Mouse (Mus musculus) small intestine, adult 2 months (tissue): Measurements from ENCODE around the gene Csnk1g2. TPM values are rescaled to one million over a fixed set of nuclear protein-coding genes. Genes with fewer than 3 reads are reported as not detected.

Experiments used
- H3K27ac ChIP-seq: fragments of 200-500 bp; 2 replicates; pipeline ENCODE4 v1.5.1; 2012; ENCODE audit warnings: low read depth, low read length, control low read depth, inconsistent platforms; ENCODE audit not compliant: insufficient read depth
- H3K27me3 ChIP-seq: fragments of 200-500 bp; 2 replicates; pipeline ENCODE4 v1.6.1; 2012; ENCODE audit warnings: mild to moderate bottlenecking, moderate library complexity, low read length, inconsistent platforms; ENCODE audit not compliant: control insufficient read depth, insufficient read depth
- H3K36me3 ChIP-seq: fragments of 200-500 bp; 2 replicates; pipeline ENCODE4 v1.6.1; 2012; ENCODE audit warnings: mild to moderate bottlenecking, low read length, control low read depth, inconsistent platforms; ENCODE audit not compliant: control insufficient read depth, insufficient read depth
- H3K4me1 ChIP-seq: fragments of 200-500 bp; 2 replicates; pipeline ENCODE4 v1.6.1; 2012; ENCODE audit warnings: low read length, inconsistent platforms, mixed read lengths; ENCODE audit not compliant: control insufficient read depth, insufficient read depth, insufficient read length
- H3K4me3 ChIP-seq: fragments of 200-500 bp; 2 replicates; pipeline ENCODE4 v1.5.1; 2012; ENCODE audit warnings: low read depth, mild to moderate bottlenecking, control low read depth, inconsistent platforms, low read length, moderate library complexity
- CTCF ChIP-seq: fragments of 200-500 bp; IDR thresholded peaks from 2 replicates; pipeline ENCODE4 v1.5.1; 2012; ENCODE audit warnings: low read depth, mild to moderate bottlenecking, control low read depth, inconsistent platforms, low read length, moderate library complexity, mixed read lengths; ENCODE audit not compliant: insufficient replicate concordance, insufficient read length; ENCODE audit errors: extremely low read depth
- POLR2A ChIP-seq: fragments of 200-500 bp; IDR thresholded peaks from 2 replicates; pipeline ENCODE4 v1.6.1; 2012; ENCODE audit warnings: low read depth, mild to moderate bottlenecking, control low read depth, inconsistent platforms, low read length, moderate library complexity
- WGBS: fragments of 180-500 bp; shearing (Covaris S2); methylation state at CpG from one replicate; pipeline ENCODE4 v1.1.7; 2018; 5-methylcytosine and 5-hydroxymethylcytosine counted together
- polyA plus RNA-seq: library from polyadenylated mRNA; depleted of rRNA; stranded (reverse); fragments of >200 nt; gene quantifications from 2 replicates; pipeline ENCODE4 v1.2.3, GENCODE M21; 2012

Csnk1g2 gene
- polyA plus RNA-seq, 1 experiment, result 266 TPM

- peaks cover 54% of the 10 kb centered on the region for H3K36me3 ChIP-seq
- H3K27me3 ChIP-seq, result no peaks in the 10 kb centered on the region
- TF ChIP-seq POLR2A (no peak), CTCF (no peak)
- H3K4me1 ChIP-seq, result peaks cover 41% of the 10 kb centered on the region
- peak overlapping the region; percentile 22; the same call in 1 of the 2 replicates for H3K27ac ChIP-seq
- no peak overlapping the region for H3K4me3 ChIP-seq
- WGBS, result 80% methylated on average over 10 of the region's 10 CpGs
Observed at GRCm38 (mm10) chr10:80665981-80666733, 43.5 kb downstream of the Csnk1g2 start.

GRCm38 (mm10) chr10:80666837-80667412, 44.3 kb downstream of the Csnk1g2 start:
- Histone ChIP-seq H3K36me3 (peaks cover 62% of the 10 kb centered on the region), H3K27ac (no peak overlapping the region), H3K4me3 (no peak overlapping the region), H3K27me3 (no peaks in the 10 kb centered on the region), H3K4me1 (peaks cover 41% of the 10 kb centered on the region)
- no peak for TF ChIP-seq CTCF
- no peak for TF ChIP-seq POLR2A
- WGBS, result 82% methylated on average over 19 of the region's 19 CpGs

GRCm38 (mm10) chr10:80668614-80669013, 46.0 kb downstream of the Csnk1g2 start:
- no peak overlapping the region for H3K4me3 ChIP-seq
- peaks cover 54% of the 10 kb centered on the region for H3K4me1 ChIP-seq
- TF ChIP-seq CTCF, result no peak
- TF ChIP-seq POLR2A, result no peak
- WGBS, result 43% methylated on average over 11 of the region's 11 CpGs
- no peaks in the 10 kb centered on the region for H3K27me3 ChIP-seq
- H3K36me3 ChIP-seq, result peaks cover 62% of the 10 kb centered on the region
- peak overlapping the region; percentile 23; the same call in 1 of the 2 replicates for H3K27ac ChIP-seq

GRCm38 (mm10) chr10:80669018-80669417, 46.4 kb downstream of the Csnk1g2 start:
- Histone ChIP-seq H3K27me3 (no peaks in the 10 kb centered on the region), H3K4me1 (peaks cover 56% of the 10 kb centered on the region), H3K27ac (peak overlapping the region; percentile 23; the same call in 1 of the 2 replicates), H3K36me3 (peaks cover 62% of the 10 kb centered on the region), H3K4me3 (no peak overlapping the region)
- TF ChIP-seq POLR2A (no peak), CTCF (no peak)
- WGBS, result 51% methylated on average over 12 of the region's 12 CpGs

- TF ChIP-seq CTCF, result no peak
- TF ChIP-seq POLR2A, result no peak
- H3K27ac ChIP-seq, result 0 out of 2 replicates have a peak overlapping the region, but pooled peaks have one; percentile 18
- no peak overlapping the region for H3K4me3 ChIP-seq
- peaks cover 61% of the 10 kb centered on the region for H3K4me1 ChIP-seq
- 32% methylated on average over 7 of the region's 7 CpGs for WGBS
- H3K36me3 ChIP-seq, result peaks cover 62% of the 10 kb centered on the region
- H3K27me3 ChIP-seq, result no peaks in the 10 kb centered on the region
Observed at GRCm38 (mm10) chr10:80669737-80670485, 47.3 kb downstream of the Csnk1g2 start.

GRCm38 (mm10) chr10:80670531-80670930, 47.9 kb downstream of the Csnk1g2 start:
- TF ChIP-seq POLR2A (no peak), CTCF (no peak)
- no peak overlapping the region for H3K27ac ChIP-seq
- peaks cover 60% of the 10 kb centered on the region for H3K36me3 ChIP-seq
- 54% methylated on average over 2 of the region's 2 CpGs for WGBS
- no peaks in the 10 kb centered on the region for H3K27me3 ChIP-seq
- peaks cover 56% of the 10 kb centered on the region for H3K4me1 ChIP-seq
- no peak overlapping the region for H3K4me3 ChIP-seq

- WGBS, result 86% methylated on average over 4 of the region's 4 CpGs
- no peak for TF ChIP-seq POLR2A
- no peak for TF ChIP-seq CTCF
- Histone ChIP-seq H3K4me1 (peaks cover 50% of the 10 kb centered on the region), H3K4me3 (no peak overlapping the region), H3K27ac (no peak overlapping the region), H3K36me3 (peaks cover 55% of the 10 kb centered on the region), H3K27me3 (no peaks in the 10 kb centered on the region)
Observed at GRCm38 (mm10) chr10:80671251-80671650, 48.6 kb downstream of the Csnk1g2 start.
